Mouse (Mus musculus): ENCODE measurements at regions not wholly inside any gene's neighbourhood (a gene's known extent, or its start where the extent isn't known, plus 50 kb on each side); places are given as distances from the start of the nearest gene placed in this dataset.

GRCm38 (mm10) chr3:117480131-117480530 lies 94.5 kb upstream of the Plppr5 start:
- no peaks in the 10 kb centered on the region for H3K27me3 ChIP-seq (ENCODE audit: control insufficient read depth, insufficient read depth, low read length)
- WGBS: 86% methylated on average over 3 of the region's 3 CpGs

GRCm38 (mm10) chr3:117459507-117459906 lies 98.8 kb upstream of the Plppr4 start:
- H3K27ac ChIP-seq (ENCODE audit: low read depth, low read length): no peak overlapping the region
- no peak for ATAC-seq (replicated peaks; ENCODE audit: low FRiP score)
- H3K9me3 ChIP-seq (ENCODE audit: control insufficient read depth, low read length): no peaks in the 10 kb centered on the region
- no peaks in the 10 kb centered on the region for H3K27me3 ChIP-seq (ENCODE audit: control insufficient read depth, insufficient read depth, low read length)
- no peak overlapping the region for H3K4me3 ChIP-seq (ENCODE audit: low read depth, low read length)
- H3K4me2 ChIP-seq (ENCODE audit: low read depth, low read length, severe bottlenecking): no peak overlapping the region
- H3K9ac ChIP-seq (ENCODE audit: low read length): no peak overlapping the region
- 89% methylated on average over 2 of the region's 2 CpGs for WGBS
- H3K36me3 ChIP-seq (ENCODE audit: control insufficient read depth, insufficient read depth, low read length): no peaks in the 10 kb centered on the region
- no peak for DNase-seq (ENCODE audit: low spot score)
- H3K4me1 ChIP-seq (replicated peaks; ENCODE audit: control insufficient read depth, insufficient read depth, low read length): no peaks in the 10 kb centered on the region

More at GRCm38 (mm10) chr3:117480131-117480530, 94.5 kb upstream of the Plppr5 start:
- Histone ChIP-seq H3K9ac (ENCODE audit: low read length) (no peak overlapping the region), H3K9me3 (ENCODE audit: control insufficient read depth, low read length) (no peaks in the 10 kb centered on the region), H3K27ac (ENCODE audit: low read depth, low read length) (no peak overlapping the region), H3K4me1 (replicated peaks; ENCODE audit: control insufficient read depth, insufficient read depth, low read length) (no peaks in the 10 kb centered on the region), H3K4me2 (ENCODE audit: low read depth, low read length, severe bottlenecking) (no peak overlapping the region), H3K4me3 (ENCODE audit: low read depth, low read length) (no peak overlapping the region), H3K36me3 (ENCODE audit: control insufficient read depth, insufficient read depth, low read length) (no peaks in the 10 kb centered on the region)
- no peak for DNase-seq (ENCODE audit: low spot score)
- no peak for ATAC-seq (replicated peaks; ENCODE audit: low FRiP score)

GRCm38 (mm10) chr3:117450559-117450958 lies 89.9 kb upstream of the Plppr4 start:
- Histone ChIP-seq H3K36me3 (ENCODE audit: control insufficient read depth, insufficient read depth, low read length) (no peaks in the 10 kb centered on the region), H3K4me2 (ENCODE audit: low read depth, low read length, severe bottlenecking) (no peak overlapping the region), H3K27me3 (ENCODE audit: control insufficient read depth, insufficient read depth, low read length) (no peaks in the 10 kb centered on the region), H3K4me3 (ENCODE audit: low read depth, low read length) (no peak overlapping the region), H3K27ac (ENCODE audit: low read depth, low read length) (no peak overlapping the region), H3K9me3 (ENCODE audit: control insufficient read depth, low read length) (no peaks in the 10 kb centered on the region), H3K9ac (ENCODE audit: low read length) (no peak overlapping the region), H3K4me1 (replicated peaks; ENCODE audit: control insufficient read depth, insufficient read depth, low read length) (no peaks in the 10 kb centered on the region)
- WGBS: 86% methylated on average over 7 of the region's 7 CpGs
- no peak for ATAC-seq (replicated peaks; ENCODE audit: low FRiP score)
- DNase-seq (ENCODE audit: low spot score): no peak

GRCm38 (mm10) chr3:117441887-117442286 lies 81.2 kb upstream of the Plppr4 start:
- Histone ChIP-seq H3K27ac (ENCODE audit: low read depth, low read length) (no peak overlapping the region), H3K36me3 (ENCODE audit: control insufficient read depth, insufficient read depth, low read length) (no peaks in the 10 kb centered on the region), H3K9me3 (ENCODE audit: control insufficient read depth, low read length) (no peaks in the 10 kb centered on the region), H3K9ac (ENCODE audit: low read length) (no peak overlapping the region), H3K4me1 (replicated peaks; ENCODE audit: control insufficient read depth, insufficient read depth, low read length) (no peaks in the 10 kb centered on the region), H3K27me3 (ENCODE audit: control insufficient read depth, insufficient read depth, low read length) (no peaks in the 10 kb centered on the region), H3K4me3 (ENCODE audit: low read depth, low read length) (no peak overlapping the region), H3K4me2 (ENCODE audit: low read depth, low read length, severe bottlenecking) (no peak overlapping the region)
- 73% methylated on average over 3 of the region's 3 CpGs for WGBS
- ATAC-seq (replicated peaks; ENCODE audit: low FRiP score) (no peak), DNase-seq (ENCODE audit: low spot score) (no peak)

GRCm38 (mm10) chr3:117440294-117440693 lies 79.6 kb upstream of the Plppr4 start:
- no peak for ATAC-seq (replicated peaks; ENCODE audit: low FRiP score)
- H3K9ac ChIP-seq (ENCODE audit: low read length): no peak overlapping the region

GRCm38 (mm10) chr3:117438473-117439114 lies 77.9 kb upstream of the Plppr4 start:
- Histone ChIP-seq H3K27me3 (ENCODE audit: control insufficient read depth, insufficient read depth, low read length) (no peaks in the 10 kb centered on the region), H3K36me3 (ENCODE audit: control insufficient read depth, insufficient read depth, low read length) (no peaks in the 10 kb centered on the region), H3K4me3 (ENCODE audit: low read depth, low read length) (no peak overlapping the region), H3K4me2 (ENCODE audit: low read depth, low read length, severe bottlenecking) (no peak overlapping the region), H3K9me3 (ENCODE audit: control insufficient read depth, low read length) (no peaks in the 10 kb centered on the region), H3K9ac (ENCODE audit: low read length) (no peak overlapping the region), H3K27ac (ENCODE audit: low read depth, low read length) (no peak overlapping the region), H3K4me1 (replicated peaks; ENCODE audit: control insufficient read depth, insufficient read depth, low read length) (no peaks in the 10 kb centered on the region)
- peak; percentile 88 for ATAC-seq (replicated peaks; ENCODE audit: low FRiP score)
- peak; percentile 82 for DNase-seq (ENCODE audit: low spot score)
- 19% methylated on average over 11 of the region's 11 CpGs for WGBS

More at GRCm38 (mm10) chr3:117440294-117440693, 79.6 kb upstream of the Plppr4 start:
- Histone ChIP-seq H3K27me3 (ENCODE audit: control insufficient read depth, insufficient read depth, low read length) (no peaks in the 10 kb centered on the region), H3K9me3 (ENCODE audit: control insufficient read depth, low read length) (no peaks in the 10 kb centered on the region), H3K4me2 (ENCODE audit: low read depth, low read length, severe bottlenecking) (no peak overlapping the region), H3K36me3 (ENCODE audit: control insufficient read depth, insufficient read depth, low read length) (no peaks in the 10 kb centered on the region), H3K4me3 (ENCODE audit: low read depth, low read length) (no peak overlapping the region), H3K27ac (ENCODE audit: low read depth, low read length) (no peak overlapping the region), H3K4me1 (replicated peaks; ENCODE audit: control insufficient read depth, insufficient read depth, low read length) (no peaks in the 10 kb centered on the region)
- DNase-seq (ENCODE audit: low spot score): no peak
- 65% methylated on average over 4 of the region's 4 CpGs for WGBS

GRCm38 (mm10) chr3:117424526-117424925 lies 63.9 kb upstream of the Plppr4 start:
- H3K9ac ChIP-seq (ENCODE audit: low read length): no peak overlapping the region
- DNase-seq (ENCODE audit: low spot score) (no peak), ATAC-seq (replicated peaks; ENCODE audit: low FRiP score) (no peak)
- H3K9me3 ChIP-seq (ENCODE audit: control insufficient read depth, low read length): no peaks in the 10 kb centered on the region
- H3K27ac ChIP-seq (ENCODE audit: low read depth, low read length): no peak overlapping the region
- no peak overlapping the region for H3K4me2 ChIP-seq (ENCODE audit: low read depth, low read length, severe bottlenecking)
- no peaks in the 10 kb centered on the region for H3K36me3 ChIP-seq (ENCODE audit: control insufficient read depth, insufficient read depth, low read length)
- no peaks in the 10 kb centered on the region for H3K4me1 ChIP-seq (replicated peaks; ENCODE audit: control insufficient read depth, insufficient read depth, low read length)
- H3K4me3 ChIP-seq (ENCODE audit: low read depth, low read length): no peak overlapping the region
- H3K27me3 ChIP-seq (ENCODE audit: control insufficient read depth, insufficient read depth, low read length): no peaks in the 10 kb centered on the region
- WGBS: 87% methylated on average over 1 of the region's 1 CpGs

GRCm38 (mm10) chr3:117412896-117413747 lies 52.4 kb upstream of the Plppr4 start:
- no peaks in the 10 kb centered on the region for H3K27me3 ChIP-seq (ENCODE audit: control insufficient read depth, insufficient read depth, low read length)
- ATAC-seq (replicated peaks; ENCODE audit: low FRiP score) (no peak), DNase-seq (ENCODE audit: low spot score) (no peak)
- WGBS: 67% methylated on average over 4 of the region's 4 CpGs
- no peaks in the 10 kb centered on the region for H3K36me3 ChIP-seq (ENCODE audit: control insufficient read depth, insufficient read depth, low read length)
- no peak overlapping the region for H3K4me2 ChIP-seq (ENCODE audit: low read depth, low read length, severe bottlenecking)
- no peak overlapping the region for H3K27ac ChIP-seq (ENCODE audit: low read depth, low read length)
- H3K9me3 ChIP-seq (ENCODE audit: control insufficient read depth, low read length): no peaks in the 10 kb centered on the region
- no peak overlapping the region for H3K9ac ChIP-seq (ENCODE audit: low read length)
- H3K4me1 ChIP-seq (replicated peaks; ENCODE audit: control insufficient read depth, insufficient read depth, low read length): no peaks in the 10 kb centered on the region
- H3K4me3 ChIP-seq (ENCODE audit: low read depth, low read length): no peak overlapping the region

Measured in forebrain, embryonic 11.5 days (tissue).